Mouse (Mus musculus) kidney, embryonic 16.5 days (tissue): ENCODE data around the gene Mgat4a. TPM values are rescaled to one million over a fixed set of nuclear protein-coding genes. Genes with fewer than 3 reads are reported as not detected.

Experiments
- ATAC-seq: fragments of 200-750 bp; cut with Nextera tagmentation; 2 replicates; pipeline ENCODE4 v1.8.0; 2017; ENCODE audit warnings: moderate TSS enrichment; ENCODE audit not compliant: low FRiP score, low TSS enrichment
- H3K27ac ChIP-seq: fragments of 300-500 bp; sonication (generic); 2 replicates; pipeline ENCODE4 v1.5.1; 2014; ENCODE audit warnings: low read length
- H3K27me3 ChIP-seq: fragments of 300-500 bp; sonication (generic); 2 replicates; pipeline ENCODE4 v1.6.1; 2014; ENCODE audit warnings: low read length, control low read depth, mixed read lengths; ENCODE audit not compliant: insufficient read depth
- H3K36me3 ChIP-seq: fragments of 300-500 bp; sonication (generic); 2 replicates; pipeline ENCODE4 v1.6.1; 2014; ENCODE audit warnings: low read length, control low read depth, mixed read lengths; ENCODE audit not compliant: insufficient read depth
- H3K4me1 ChIP-seq: fragments of 300-500 bp; sonication (generic); 2 replicates; pipeline ENCODE4 v1.6.1; 2014; ENCODE audit warnings: low read length, control low read depth, mixed read lengths; ENCODE audit not compliant: insufficient read depth
- H3K4me2 ChIP-seq: fragments of 300-500 bp; sonication (generic); replicated peaks from 2 replicates; pipeline ENCODE4 v1.6.1; 2014; ENCODE audit warnings: low read depth, low read length
- H3K4me3 ChIP-seq: fragments of 300-500 bp; sonication (generic); 2 replicates; pipeline ENCODE4 v1.5.1; 2014; ENCODE audit warnings: mild to moderate bottlenecking, low read length
- H3K9ac ChIP-seq: fragments of 300-500 bp; sonication (generic); replicated peaks from 2 replicates; pipeline ENCODE4 v1.6.1; 2014; ENCODE audit warnings: low read length
- H3K9me3 ChIP-seq: fragments of 300-500 bp; sonication (generic); 2 replicates; pipeline ENCODE4 v1.6.1; 2016; ENCODE audit warnings: low read length, control low read depth
- WGBS: fragments of 180-500 bp; shearing (Covaris S2); extraction: QIAGEN DNeasy Blood & Tissue Kit; methylation state at CpG from one replicate; pipeline ENCODE4 v1.1.7; 2014; 5-methylcytosine and 5-hydroxymethylcytosine counted together
- polyA plus RNA-seq: library from polyadenylated mRNA; unstranded; fragments of >200 nt; fragmentation: Nextera tagmentation; extraction: Ambion mirVana; gene quantifications from 2 replicates; pipeline ENCODE4 v1.2.1, GENCODE M21; 2015

Gene Mgat4a
- 6.7 and 8.3 TPM in 2 replicates for polyA plus RNA-seq

DNA sequence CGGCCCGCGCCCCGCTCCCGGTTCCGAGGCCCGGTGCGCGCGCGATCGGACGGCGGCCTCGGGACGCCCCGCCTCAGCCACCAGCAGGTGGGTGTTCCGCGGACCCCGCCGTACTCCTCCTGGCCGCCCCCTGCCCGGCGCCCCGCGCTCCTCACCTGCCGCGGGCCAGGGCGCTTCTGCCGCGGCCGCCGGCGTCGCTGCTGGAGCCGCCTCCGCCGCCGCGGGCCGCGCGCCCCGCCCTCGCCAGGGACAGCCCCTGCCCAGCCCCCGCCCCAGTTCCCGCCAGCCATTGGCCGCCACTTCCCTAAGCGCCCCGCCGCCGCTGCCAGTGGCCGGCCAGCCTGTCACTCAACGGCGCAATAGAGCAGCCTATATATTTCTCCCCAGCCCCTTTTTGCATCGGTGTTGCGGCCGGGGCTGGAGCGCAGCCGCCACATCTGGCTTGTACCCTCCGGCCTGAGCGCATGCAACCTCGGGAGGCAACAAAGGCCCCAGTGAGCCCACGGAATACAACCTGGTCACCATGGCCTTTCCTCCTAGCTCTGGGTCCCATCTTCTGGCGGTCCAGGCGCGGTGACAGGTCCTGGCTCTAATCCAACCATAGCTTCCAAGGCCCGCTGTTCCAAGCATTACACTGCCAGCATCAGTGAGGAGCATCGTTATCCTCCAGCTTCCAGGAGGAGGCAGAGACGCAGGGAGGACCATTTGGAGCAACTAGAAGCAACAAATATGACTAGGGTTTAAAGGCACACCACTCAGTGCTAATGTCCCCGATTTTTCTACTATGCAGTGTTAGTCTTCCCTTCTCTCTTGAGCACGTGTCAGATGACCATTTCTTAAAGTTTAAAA lies at the start of gene Mgat4a:
Gene Mgat4a (minus strand): TSS at position 207 of the 849 bp plus-strand sequence.
- Histone ChIP-seq H3K9ac (peak within 1 kb of the TSS; percentile 78), H3K36me3 (no peaks in the 10 kb centered on the region), H3K4me3 (peak within 1 kb of the TSS; percentile 80), H3K4me1 (peaks cover 21% of the 10 kb centered on the region; the same call in 1 of the 2 replicates), H3K4me2 (peak within 1 kb of the TSS; percentile 97), H3K9me3 (no peaks in the 10 kb centered on the region), H3K27me3 (no peaks in the 10 kb centered on the region; the same call in none of the 2 replicates), H3K27ac (no peak within 1 kb of the TSS)
- peak; percentile 100 for ATAC-seq
- under 1% methylated on average over 66 of the region's 72 CpGs for WGBS

GRCm38 (mm10) chr1:37585809-37586480 lies 45.1 kb upstream of the Mgat4a start:
- H3K27ac ChIP-seq, result no peak overlapping the region
- ATAC-seq, result no peak
- H3K4me3 ChIP-seq, result no peak overlapping the region

DNA sequence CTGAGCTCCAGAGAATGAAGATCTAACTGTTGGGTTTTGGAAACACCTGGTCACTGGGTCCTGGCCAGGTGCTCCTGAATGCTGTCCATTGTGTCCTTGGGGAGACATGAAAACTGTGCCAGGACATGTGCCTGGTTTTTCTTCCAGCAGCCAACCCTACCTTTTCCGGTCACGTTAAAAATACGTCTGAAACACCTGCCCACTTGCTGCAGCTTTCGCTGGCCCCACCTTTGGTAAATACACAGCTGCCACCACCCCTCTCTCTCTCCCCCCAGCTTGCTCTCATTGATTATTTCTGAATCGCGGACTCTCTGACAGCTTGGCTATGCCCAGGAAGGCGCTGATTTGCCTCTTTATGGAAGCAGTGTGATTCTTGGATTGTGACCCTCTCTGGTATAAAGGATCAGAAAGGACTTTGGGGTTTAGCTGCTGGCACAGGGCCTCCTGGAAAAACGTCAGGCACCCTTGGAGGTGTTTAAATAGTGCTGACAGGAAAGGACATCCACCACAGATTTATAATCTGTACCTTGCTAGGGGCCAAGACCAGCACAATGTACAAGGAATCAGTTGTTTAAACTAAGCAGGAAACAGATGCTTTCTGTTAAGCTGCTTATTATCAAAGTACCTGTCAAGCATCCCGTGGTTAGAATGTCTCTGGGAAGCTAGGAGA lies 43.1 kb upstream of the Mgat4a start:
- no peak overlapping the region for H3K4me3 ChIP-seq
- no peaks in the 10 kb centered on the region for H3K27me3 ChIP-seq
- no peak for ATAC-seq
- H3K9me3 ChIP-seq, result no peaks in the 10 kb centered on the region
- H3K27ac ChIP-seq, result no peak overlapping the region
- no peaks in the 10 kb centered on the region for H3K36me3 ChIP-seq
- H3K9ac ChIP-seq, result no peak overlapping the region
- H3K4me2 ChIP-seq, result no peak overlapping the region
- H3K4me1 ChIP-seq, result no peaks in the 10 kb centered on the region
- WGBS, result 71% methylated on average over 9 of the region's 9 CpGs

More at GRCm38 (mm10) chr1:37585809-37586480, 45.1 kb upstream of the Mgat4a start:
- Histone ChIP-seq H3K9ac (no peak overlapping the region), H3K27me3 (no peaks in the 10 kb centered on the region), H3K4me1 (no peaks in the 10 kb centered on the region), H3K9me3 (no peaks in the 10 kb centered on the region), H3K36me3 (no peaks in the 10 kb centered on the region), H3K4me2 (no peak overlapping the region)
- 84% methylated on average over 13 of the region's 13 CpGs for WGBS

DNA sequence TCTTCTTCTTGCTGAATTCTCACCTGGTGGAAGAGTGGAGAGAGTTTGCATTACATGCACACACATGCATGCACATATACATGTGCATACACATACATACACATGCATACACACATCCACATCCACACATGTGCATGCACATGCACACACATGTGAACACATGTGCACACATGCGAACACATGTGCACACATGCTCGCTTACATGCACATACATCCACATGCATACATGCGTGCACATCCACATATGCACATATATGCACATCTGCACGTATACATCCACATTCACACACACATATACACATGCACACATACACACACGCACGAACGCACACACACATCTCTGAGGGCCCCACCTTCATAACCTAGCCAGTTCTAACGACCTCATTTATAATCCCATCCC lies 42.4 kb upstream of the Mgat4a start:
- H3K9me3 ChIP-seq, result no peaks in the 10 kb centered on the region
- no peak overlapping the region for H3K4me3 ChIP-seq
- no peak overlapping the region for H3K27ac ChIP-seq
- ATAC-seq, result no peak
- WGBS, result 87% methylated on average over 8 of the region's 8 CpGs
- H3K9ac ChIP-seq, result no peak overlapping the region
- H3K27me3 ChIP-seq, result no peaks in the 10 kb centered on the region
- no peaks in the 10 kb centered on the region for H3K4me1 ChIP-seq
- H3K36me3 ChIP-seq, result no peaks in the 10 kb centered on the region
- no peak overlapping the region for H3K4me2 ChIP-seq

GRCm38 (mm10) chr1:37579686-37580085 lies 38.9 kb upstream of the Mgat4a start:
- no peak overlapping the region for H3K27ac ChIP-seq
- no peak overlapping the region for H3K9ac ChIP-seq
- no peaks in the 10 kb centered on the region for H3K36me3 ChIP-seq
- no peaks in the 10 kb centered on the region for H3K27me3 ChIP-seq
- no peaks in the 10 kb centered on the region for H3K4me1 ChIP-seq
- WGBS, result 97% methylated on average over 13 of the region's 13 CpGs
- 0 out of 2 replicates have a peak, but pooled peaks cover 4% of the 10 kb centered on the region for H3K9me3 ChIP-seq
- ATAC-seq, result no peak
- no peak overlapping the region for H3K4me2 ChIP-seq
- no peak overlapping the region for H3K4me3 ChIP-seq

DNA sequence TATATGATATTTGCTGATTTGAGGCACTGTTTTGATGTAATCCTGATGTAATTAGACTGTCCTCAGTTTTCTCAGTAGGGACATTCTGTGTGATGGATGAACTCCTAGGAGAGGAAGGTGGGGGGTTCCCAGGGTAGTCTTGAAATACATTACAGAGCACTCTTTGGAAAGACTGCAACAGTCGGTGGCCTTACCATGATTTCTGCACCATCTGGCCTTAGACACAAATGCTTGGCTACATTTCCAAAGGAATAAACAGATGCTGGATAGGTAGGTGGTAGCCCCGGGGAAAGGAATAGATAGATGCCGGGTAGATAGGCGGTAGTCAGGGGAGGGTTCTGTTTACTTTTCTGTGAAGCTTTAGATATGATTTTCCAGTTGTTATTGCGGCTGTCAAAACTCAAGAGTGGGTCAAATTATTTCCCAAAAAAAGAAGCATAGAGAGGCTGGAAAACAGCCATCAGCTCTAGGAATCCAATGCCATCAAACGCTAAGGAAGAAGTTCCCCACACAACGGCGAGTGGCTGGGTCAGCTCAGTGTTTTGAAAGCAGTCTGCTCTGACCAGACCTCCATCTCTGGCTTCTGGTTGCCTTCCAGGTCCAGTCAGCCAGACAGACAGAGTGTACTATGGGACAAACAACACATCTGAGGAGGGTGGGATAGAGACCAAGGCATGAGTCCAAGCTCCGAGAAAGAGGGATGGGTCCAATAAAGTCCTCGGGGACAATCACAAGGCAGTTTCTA lies 31.9 kb upstream of the Mgat4a start:
- Histone ChIP-seq H3K4me2 (no peak overlapping the region), H3K27ac (no peak overlapping the region), H3K4me1 (no peaks in the 10 kb centered on the region), H3K27me3 (no peaks in the 10 kb centered on the region), H3K9ac (no peak overlapping the region), H3K9me3 (0 out of 2 replicates have a peak, but pooled peaks cover 4% of the 10 kb centered on the region), H3K4me3 (no peak overlapping the region), H3K36me3 (no peaks in the 10 kb centered on the region)
- ATAC-seq, result no peak
- WGBS, result 84% methylated on average over 10 of the region's 10 CpGs

GRCm38 (mm10) chr1:37568379-37568778 lies 27.6 kb upstream of the Mgat4a start:
- no peak overlapping the region for H3K27ac ChIP-seq

DNA sequence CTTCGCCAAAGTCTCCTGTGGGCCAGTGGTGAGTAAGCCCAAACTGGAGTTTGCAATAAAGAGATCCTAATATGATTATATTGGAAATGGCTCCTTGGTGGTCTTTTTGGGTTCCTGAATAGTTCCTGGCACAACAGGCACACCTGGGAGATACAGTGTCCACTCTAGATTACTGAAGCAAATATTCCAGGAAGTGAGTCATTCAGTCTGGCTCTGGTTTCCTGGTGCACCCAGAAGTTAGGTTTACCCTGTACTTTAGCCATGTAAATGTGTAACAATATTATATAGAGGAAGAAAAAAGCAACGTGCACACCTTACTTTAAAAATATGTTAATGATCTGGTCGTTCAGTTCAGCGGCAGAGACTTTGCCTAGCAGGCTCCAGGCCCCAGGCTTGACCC lies 25.9 kb upstream of the Mgat4a start:
- H3K27ac ChIP-seq, result peak overlapping the region; percentile 15; the same call in 1 of the 2 replicates
- peaks cover 3% of the 10 kb centered on the region; the same call in 1 of the 2 replicates for H3K9me3 ChIP-seq
- no peak overlapping the region for H3K4me2 ChIP-seq
- peak; percentile 51; the same call in 1 of the 2 replicates for ATAC-seq
- H3K27me3 ChIP-seq, result no peaks in the 10 kb centered on the region
- 63% methylated on average over 4 of the region's 4 CpGs for WGBS
- no peaks in the 10 kb centered on the region for H3K36me3 ChIP-seq
- no peaks in the 10 kb centered on the region for H3K4me1 ChIP-seq
- no peak overlapping the region for H3K4me3 ChIP-seq
- no peak overlapping the region for H3K9ac ChIP-seq

More at GRCm38 (mm10) chr1:37568379-37568778, 27.6 kb upstream of the Mgat4a start:
- Histone ChIP-seq H3K9ac (no peak overlapping the region), H3K4me3 (no peak overlapping the region), H3K4me1 (no peaks in the 10 kb centered on the region), H3K4me2 (no peak overlapping the region), H3K9me3 (no peaks in the 10 kb centered on the region), H3K36me3 (no peaks in the 10 kb centered on the region), H3K27me3 (no peaks in the 10 kb centered on the region)
- 86% methylated on average over 1 of the region's 1 CpGs for WGBS
- no peak for ATAC-seq

DNA sequence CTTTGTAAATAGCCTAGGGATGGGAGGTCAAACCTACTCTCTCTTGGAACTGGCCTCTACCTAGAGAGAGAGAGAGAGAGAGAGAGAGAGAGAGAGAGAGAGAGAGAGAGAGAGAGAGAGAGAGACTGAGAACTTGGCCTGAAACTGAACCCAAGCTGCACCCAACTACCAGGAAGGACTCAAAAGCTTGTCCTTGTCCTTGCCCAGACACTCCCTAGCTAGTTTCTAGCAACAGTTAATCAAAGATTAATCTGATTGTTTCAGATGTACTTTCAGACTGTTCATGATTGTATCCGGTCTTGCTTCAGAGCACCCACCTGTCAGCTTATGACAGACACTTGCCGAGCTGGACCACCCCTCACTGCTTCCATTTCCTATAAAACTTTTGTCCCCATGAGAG lies 25.5 kb upstream of the Mgat4a start:
- WGBS, result 54% methylated on average over 2 of the region's 2 CpGs
- H3K9ac ChIP-seq, result no peak overlapping the region
- H3K9me3 ChIP-seq, result peaks cover 3% of the 10 kb centered on the region; the same call in 1 of the 2 replicates
- H3K4me2 ChIP-seq, result no peak overlapping the region
- no peak overlapping the region for H3K4me3 ChIP-seq
- no peaks in the 10 kb centered on the region for H3K4me1 ChIP-seq
- no peaks in the 10 kb centered on the region for H3K27me3 ChIP-seq
- no peak for ATAC-seq
- no peak overlapping the region for H3K27ac ChIP-seq
- H3K36me3 ChIP-seq, result no peaks in the 10 kb centered on the region
